Mouse (Mus musculus) forebrain, embryonic 10.5 days (tissue): Measurements from ENCODE around the gene En1. TPM values are rescaled to one million over a fixed set of nuclear protein-coding genes. Genes with fewer than 3 reads are reported as not detected.
A peak's percentile ranks its signal among the peaks of the same experiment; 100 is the strongest.

Experiments
- DNase-seq: peaks from one replicate; pipeline ENCODE4 v3.0.0-alpha.2; 2017; ENCODE audit warnings: low spot score; ENCODE audit errors: extremely low spot score
- H3K27ac ChIP-seq: fragments of 300-500 bp; sonication (generic); 2 replicates; pipeline ENCODE4 v1.5.1; 2016; ENCODE audit warnings: mild to moderate bottlenecking
- H3K27me3 ChIP-seq: fragments of 300-500 bp; sonication (generic); 2 replicates; pipeline ENCODE4 v1.6.1; 2016; ENCODE audit warnings: mild to moderate bottlenecking; ENCODE audit not compliant: poor library complexity, severe bottlenecking
- H3K36me3 ChIP-seq: fragments of 300-500 bp; sonication (generic); replicated peaks from 2 replicates; pipeline ENCODE4 v1.6.1; 2016; ENCODE audit warnings: mild to moderate bottlenecking, moderate library complexity
- H3K4me1 ChIP-seq: fragments of 300-500 bp; sonication (generic); 2 replicates; pipeline ENCODE4 v1.6.1; 2016
- H3K4me3 ChIP-seq: fragments of 300-500 bp; sonication (generic); 2 replicates; pipeline ENCODE4 v1.5.1; 2016; ENCODE audit warnings: mild to moderate bottlenecking, moderate library complexity
- H3K9me3 ChIP-seq: fragments of 300-500 bp; sonication (generic); 2 replicates; pipeline ENCODE4 v1.6.1; 2016; ENCODE audit warnings: mild to moderate bottlenecking, moderate library complexity
- WGBS: fragments of 180-500 bp; shearing (Covaris S2); methylation state at CpG from one replicate; pipeline ENCODE4 v1.1.7; 2016; 5-methylcytosine and 5-hydroxymethylcytosine counted together
- polyA plus RNA-seq: library from polyadenylated mRNA; unstranded; fragments of >200 nt; fragmentation: Nextera tagmentation; extraction: Ambion mirVana; gene quantifications from 2 replicates; pipeline ENCODE4 v1.2.1, GENCODE M21; 2016

En1 gene
- 0.10 TPM in 2 replicates for polyA plus RNA-seq

DNA sequence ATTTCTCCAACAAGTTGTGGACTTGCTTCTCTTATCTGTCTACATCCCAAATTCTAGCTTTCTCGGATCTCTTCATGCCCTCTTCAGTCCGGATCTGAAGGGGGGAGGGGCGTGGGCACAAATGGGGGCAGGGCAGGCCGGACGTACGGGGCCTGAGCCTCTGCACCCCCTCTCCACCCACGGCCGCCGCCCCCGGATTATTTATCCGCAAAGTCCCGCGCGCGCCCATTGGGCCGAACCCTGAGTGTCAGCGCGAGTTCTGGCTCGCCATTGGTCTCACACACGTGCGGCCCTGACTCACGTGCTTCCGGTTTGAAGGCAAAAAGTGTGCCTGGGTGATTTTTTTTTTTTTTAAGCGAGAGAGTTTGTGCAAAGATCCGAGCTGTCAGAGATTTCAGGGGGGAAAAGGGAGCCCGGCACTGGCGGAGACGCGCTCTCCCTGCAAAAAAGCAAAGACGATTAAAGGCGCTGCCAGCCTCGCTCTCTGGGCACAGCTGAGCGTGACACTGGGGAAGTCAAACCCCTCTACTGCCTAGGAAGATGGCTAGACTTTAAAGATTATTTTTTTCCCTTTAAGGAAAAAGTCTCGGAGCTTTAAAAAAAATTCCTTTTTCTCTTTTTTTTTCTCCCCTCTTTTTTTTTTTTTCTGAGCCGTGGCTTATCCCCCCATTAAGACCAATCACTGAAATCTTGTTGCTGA, at the start of gene En1:
Gene En1 (plus strand): TSS at position 388 of the 700 bp plus-strand sequence.
- H3K4me3 ChIP-seq = peak within 1 kb of the TSS; percentile 51
- DNase-seq = peak; percentile 63
- no peak within 1 kb of the TSS for H3K27ac ChIP-seq
- no peaks in the 10 kb centered on the region for H3K9me3 ChIP-seq
- no peaks in the 10 kb centered on the region for H3K36me3 ChIP-seq
- under 1% methylated on average over 35 of the region's 35 CpGs for WGBS
- peaks cover 42% of the 10 kb centered on the region for H3K4me1 ChIP-seq
- H3K27me3 ChIP-seq = peaks cover 100% of the 10 kb centered on the region

DNA sequence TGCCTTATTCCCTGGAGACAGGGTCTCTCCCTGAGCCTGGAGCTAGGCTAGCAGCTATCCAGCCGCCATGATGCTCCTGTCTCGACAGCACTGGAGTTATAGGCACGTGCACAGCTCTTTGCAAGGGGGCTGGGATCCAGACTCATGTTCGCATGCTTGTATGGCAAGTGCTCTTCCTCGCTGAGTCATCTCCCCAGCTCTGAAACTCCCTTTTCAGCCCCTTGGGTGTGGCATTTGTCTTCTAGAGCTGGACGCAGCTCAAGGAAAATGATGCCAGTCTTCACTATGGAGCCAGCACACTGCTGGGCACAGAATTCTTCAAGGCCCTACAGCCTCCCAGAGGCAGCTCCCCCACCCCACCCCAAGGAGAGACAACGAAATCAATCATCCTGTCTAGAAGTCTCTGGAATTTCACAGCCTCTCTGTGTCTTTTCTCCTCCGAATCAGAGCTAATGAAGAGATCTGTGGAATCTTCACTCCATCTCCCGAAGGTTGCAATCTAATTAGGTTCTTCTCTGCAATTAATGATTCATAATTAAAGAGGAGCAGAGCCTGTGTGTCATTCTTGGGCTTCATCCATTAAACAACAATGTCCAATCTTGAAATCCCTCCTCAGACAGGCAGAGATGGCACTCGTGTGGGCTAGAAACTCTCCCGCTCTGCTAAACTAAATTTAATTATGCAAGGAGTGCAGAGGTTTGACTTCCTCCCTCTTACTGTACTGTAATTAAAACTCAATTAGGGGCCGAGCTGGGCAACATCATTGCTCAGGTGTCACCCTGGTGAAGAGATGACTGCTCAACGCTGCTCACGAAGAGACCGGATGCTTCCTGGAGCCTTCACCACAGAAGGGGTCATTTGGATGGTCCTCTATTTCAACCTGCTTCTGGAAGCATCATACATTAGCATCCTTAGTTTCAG, 45.0 kb upstream of the En1 start:
- no peak overlapping the region for H3K27ac ChIP-seq
- H3K9me3 ChIP-seq = no peaks in the 10 kb centered on the region
- no peak overlapping the region for H3K4me3 ChIP-seq
- no peaks in the 10 kb centered on the region for H3K4me1 ChIP-seq
- H3K36me3 ChIP-seq = no peaks in the 10 kb centered on the region
- H3K27me3 ChIP-seq = no peaks in the 10 kb centered on the region
- 89% methylated on average over 15 of the region's 15 CpGs for WGBS
- DNase-seq = no peak

DNA sequence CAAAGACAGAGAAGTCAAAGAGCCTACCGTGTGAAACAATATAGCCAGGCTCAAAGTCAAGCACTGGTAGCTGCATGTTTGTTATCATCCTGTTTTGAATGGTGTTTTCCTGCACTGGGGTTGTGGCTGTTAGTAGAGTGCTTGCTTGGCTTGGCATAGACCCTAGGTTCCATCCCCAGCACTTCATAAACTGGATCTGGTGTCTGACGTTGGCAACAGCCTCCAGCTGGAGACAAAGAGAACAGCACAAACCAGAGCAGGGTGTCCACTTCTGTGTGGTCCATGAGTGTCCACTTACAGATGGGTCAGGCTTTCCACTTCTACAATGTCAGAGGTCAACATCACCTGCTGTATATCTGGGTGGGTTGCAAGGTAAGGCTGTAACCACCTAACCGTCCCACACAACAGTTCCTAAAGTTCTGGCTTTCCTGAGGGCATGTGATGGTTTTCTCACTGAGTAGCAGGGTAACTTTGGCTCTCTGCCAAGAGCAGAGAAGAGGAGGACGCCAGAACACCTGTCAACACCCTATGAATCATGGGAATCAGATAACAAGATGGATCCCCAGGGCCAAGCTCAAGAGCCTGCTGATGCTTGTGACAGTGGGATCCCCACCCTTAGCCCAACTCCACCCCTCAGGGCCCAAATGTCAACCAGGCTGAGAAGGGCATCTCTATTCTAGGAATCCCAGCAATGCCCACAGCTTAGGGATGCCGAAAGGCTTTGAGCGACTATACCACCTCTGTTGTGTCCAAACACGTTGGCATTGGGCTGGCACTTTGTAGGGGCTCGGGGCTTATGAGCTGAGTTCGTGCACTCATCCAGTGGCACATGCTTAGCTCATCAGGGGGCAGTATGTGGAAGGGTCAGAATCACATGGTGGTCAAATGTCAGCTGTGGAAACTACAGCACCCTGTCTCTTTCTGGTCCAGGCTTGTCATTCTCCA, 43.6 kb upstream of the En1 start:
- Histone ChIP-seq H3K36me3 (no peaks in the 10 kb centered on the region), H3K4me3 (no peak overlapping the region), H3K27me3 (no peaks in the 10 kb centered on the region), H3K9me3 (no peaks in the 10 kb centered on the region), H3K4me1 (no peaks in the 10 kb centered on the region), H3K27ac (no peak overlapping the region)
- WGBS = 81% methylated on average over 9 of the region's 9 CpGs
- DNase-seq = no peak

DNA sequence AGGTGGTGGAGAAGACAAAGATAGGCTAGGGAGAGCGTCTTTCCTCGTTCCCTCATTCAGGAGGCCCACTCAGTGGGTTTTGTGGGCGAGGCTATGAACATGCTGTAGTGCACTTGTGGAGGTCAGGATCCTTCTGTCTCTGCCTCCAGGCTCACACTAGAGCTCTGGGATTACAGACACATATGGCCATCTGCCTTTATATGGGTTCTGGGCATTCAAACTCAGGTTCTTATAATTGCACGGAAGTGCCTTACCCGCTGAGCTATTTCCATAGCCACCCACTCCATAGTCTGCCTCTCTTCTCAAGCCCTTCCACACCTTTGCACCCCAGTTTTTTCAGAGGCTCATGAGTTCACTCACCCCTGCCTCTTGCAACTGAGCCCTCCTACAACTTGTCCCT, 42.3 kb upstream of the En1 start:
- 93% methylated on average over 5 of the region's 5 CpGs for WGBS
- Histone ChIP-seq H3K27ac (no peak overlapping the region), H3K9me3 (peaks cover 6% of the 10 kb centered on the region; the same call in 1 of the 2 replicates), H3K4me3 (no peak overlapping the region), H3K27me3 (no peaks in the 10 kb centered on the region), H3K4me1 (no peaks in the 10 kb centered on the region), H3K36me3 (no peaks in the 10 kb centered on the region)
- no peak for DNase-seq

DNA sequence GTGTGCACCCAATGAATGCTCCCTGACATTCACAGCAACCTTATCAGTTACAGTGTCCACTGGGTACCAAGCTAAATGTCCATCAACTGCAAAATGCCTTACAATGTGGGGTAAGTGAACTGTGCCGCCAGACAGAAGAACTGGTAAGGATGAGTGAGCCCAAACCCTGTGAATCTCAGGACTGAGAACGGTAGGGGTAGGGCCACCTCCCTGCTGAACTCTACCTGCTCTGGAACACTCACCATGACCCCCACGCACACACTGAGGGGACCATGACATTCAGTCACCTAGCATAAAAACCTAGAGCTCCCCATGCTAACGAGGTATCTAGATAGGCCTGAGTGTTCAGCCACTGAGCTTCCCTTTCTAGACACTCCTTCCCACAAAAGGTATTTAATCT, 20.9 kb upstream of the En1 start:
- no peak overlapping the region for H3K27ac ChIP-seq
- no peaks in the 10 kb centered on the region for H3K36me3 ChIP-seq
- no peaks in the 10 kb centered on the region for H3K4me1 ChIP-seq
- H3K27me3 ChIP-seq = peaks cover 43% of the 10 kb centered on the region
- DNase-seq = no peak
- no peaks in the 10 kb centered on the region for H3K9me3 ChIP-seq
- WGBS = 69% methylated on average over 4 of the region's 4 CpGs
- no peak overlapping the region for H3K4me3 ChIP-seq

DNA sequence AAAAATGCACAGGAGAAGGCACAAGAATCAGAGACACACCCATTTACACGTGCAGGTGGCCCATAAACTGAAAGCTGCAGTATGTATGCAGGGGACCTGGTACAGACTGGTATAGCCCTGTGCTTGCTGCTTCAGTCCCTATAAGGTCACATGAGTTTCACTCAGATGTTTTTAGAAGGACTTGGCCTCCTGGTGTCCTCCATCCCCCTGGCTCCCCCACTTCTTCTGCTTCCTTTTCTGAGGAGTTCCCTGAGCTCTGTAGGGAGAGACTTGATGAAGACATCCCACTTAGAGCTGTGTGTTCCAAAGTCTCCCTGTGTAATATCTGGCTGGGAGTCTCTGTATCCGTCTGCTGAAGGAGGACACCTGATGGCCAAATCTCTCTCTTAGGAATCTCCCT, 16.7 kb upstream of the En1 start:
- Histone ChIP-seq H3K4me3 (no peak overlapping the region), H3K4me1 (no peaks in the 10 kb centered on the region), H3K9me3 (no peaks in the 10 kb centered on the region), H3K36me3 (no peaks in the 10 kb centered on the region), H3K27ac (no peak overlapping the region), H3K27me3 (peaks cover 78% of the 10 kb centered on the region)
- 21% methylated on average over 2 of the region's 2 CpGs for WGBS
- no peak for DNase-seq

DNA sequence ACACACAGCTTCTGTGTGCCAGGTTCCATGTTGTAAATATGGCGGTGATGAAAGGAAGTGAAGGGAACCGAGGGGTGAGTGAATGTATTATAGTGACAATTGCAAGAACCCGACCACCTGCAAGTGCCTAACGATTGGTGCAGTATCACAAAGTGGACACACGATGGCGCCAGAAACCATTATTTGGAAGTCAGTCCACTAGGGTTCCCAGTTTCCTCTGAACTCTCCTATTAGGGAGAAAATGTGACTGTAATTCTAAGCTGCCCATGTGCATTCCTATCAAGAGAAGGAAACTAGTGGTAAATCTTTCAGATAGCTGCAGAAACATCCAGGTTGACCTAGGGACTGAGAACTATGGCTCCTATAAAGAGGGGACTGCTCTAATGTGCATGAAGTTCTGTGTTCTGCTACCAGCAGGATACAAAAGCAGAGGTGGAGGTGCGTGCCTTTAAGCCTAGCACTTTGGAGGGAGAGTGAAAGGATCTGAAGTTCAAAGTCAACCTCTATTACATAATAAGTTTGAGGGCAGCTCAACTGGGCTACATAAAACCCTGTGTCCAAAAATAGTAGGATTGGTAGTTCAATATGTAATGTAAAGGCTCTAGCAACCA, 15.6 kb upstream of the En1 start:
- Histone ChIP-seq H3K9me3 (no peaks in the 10 kb centered on the region), H3K4me1 (no peaks in the 10 kb centered on the region), H3K27me3 (peaks cover 85% of the 10 kb centered on the region), H3K36me3 (no peaks in the 10 kb centered on the region), H3K27ac (no peak overlapping the region), H3K4me3 (no peak overlapping the region)
- DNase-seq = peak; percentile 56
- 11% methylated on average over 7 of the region's 7 CpGs for WGBS

DNA sequence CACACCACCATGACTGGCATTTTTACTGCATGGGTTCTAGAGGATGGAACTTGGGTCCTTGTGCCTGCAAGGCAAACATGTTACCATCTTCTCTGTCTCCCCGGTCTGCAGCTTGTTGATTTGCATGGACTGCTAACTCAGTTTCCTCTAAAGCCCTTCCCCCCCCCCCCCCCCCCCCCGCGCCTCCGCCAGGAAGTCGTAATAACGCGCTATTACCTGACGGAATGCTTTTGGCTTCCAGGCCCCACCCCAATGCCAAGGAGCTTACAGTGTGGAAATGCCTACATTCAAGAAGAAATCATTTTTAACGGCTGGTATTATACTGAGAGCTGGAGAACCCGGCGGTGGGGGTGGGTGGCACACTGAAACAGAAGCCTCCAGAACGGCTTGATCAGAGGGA, 14.8 kb upstream of the En1 start:
- no peaks in the 10 kb centered on the region for H3K36me3 ChIP-seq
- DNase-seq = no peak
- WGBS = 76% methylated on average over 10 of the region's 12 CpGs
- no peaks in the 10 kb centered on the region for H3K4me1 ChIP-seq
- no peak overlapping the region for H3K4me3 ChIP-seq
- no peak overlapping the region for H3K27ac ChIP-seq
- H3K9me3 ChIP-seq = no peaks in the 10 kb centered on the region
- H3K27me3 ChIP-seq = peaks cover 86% of the 10 kb centered on the region

DNA sequence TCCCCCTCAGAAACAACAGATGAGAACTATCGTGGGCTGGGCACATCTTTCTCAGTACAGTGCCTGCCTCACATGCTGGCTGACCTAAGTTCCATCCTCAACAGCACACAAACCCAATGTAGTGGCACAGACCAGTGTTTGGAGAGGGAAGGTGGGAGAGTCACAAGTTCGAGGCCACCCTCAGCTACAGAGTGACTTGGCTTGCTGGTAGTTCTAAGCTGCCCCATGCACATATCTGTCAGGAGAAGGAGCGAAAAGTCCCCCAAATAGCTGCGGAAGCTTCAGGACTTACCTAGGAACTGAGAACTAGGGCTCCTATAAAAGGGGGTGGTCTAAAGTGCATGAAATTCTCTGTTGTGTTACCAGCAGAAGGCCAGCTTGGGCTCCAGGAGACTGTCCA, 14.3 kb upstream of the En1 start:
- Histone ChIP-seq H3K4me3 (no peak overlapping the region), H3K36me3 (no peaks in the 10 kb centered on the region), H3K27me3 (peaks cover 91% of the 10 kb centered on the region), H3K27ac (no peak overlapping the region), H3K4me1 (no peaks in the 10 kb centered on the region), H3K9me3 (no peaks in the 10 kb centered on the region)
- WGBS = 82% methylated on average over 4 of the region's 4 CpGs
- no peak for DNase-seq

DNA sequence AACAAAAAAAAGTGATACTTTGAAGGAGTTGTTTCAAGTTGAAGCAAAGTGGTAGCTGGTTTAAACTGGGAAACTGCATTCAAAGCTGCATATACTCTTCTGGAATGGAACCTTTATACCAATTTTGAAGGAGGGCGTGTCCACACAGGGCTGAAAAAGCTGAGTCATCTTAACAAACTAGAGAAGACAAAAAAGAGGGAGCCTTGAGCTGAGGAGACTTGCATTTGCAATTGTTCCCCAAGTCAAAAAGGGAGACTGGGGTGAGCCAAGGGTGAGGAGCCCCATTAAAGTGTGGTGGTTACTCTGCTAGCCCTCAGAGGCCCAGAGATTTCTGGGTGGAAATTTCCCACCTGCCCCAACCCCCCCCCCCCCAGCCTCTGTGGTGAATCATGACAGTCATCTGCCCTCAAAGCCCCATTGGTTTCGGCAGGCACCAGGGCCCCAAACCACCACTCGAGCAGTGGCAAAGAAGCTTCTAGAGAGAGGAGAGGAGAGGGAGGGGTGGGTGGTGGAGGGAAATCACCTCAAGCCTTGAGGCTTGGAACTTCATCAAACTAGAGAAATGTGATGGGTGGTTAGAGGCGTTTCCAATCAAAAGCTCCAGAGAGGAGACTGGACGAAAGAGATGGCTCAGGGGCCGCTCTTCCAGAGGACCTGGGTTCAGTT, 13.7 kb upstream of the En1 start:
- Histone ChIP-seq H3K4me1 (no peaks in the 10 kb centered on the region), H3K27me3 (peaks cover 91% of the 10 kb centered on the region), H3K4me3 (no peak overlapping the region), H3K27ac (no peak overlapping the region), H3K9me3 (no peaks in the 10 kb centered on the region), H3K36me3 (no peaks in the 10 kb centered on the region)
- WGBS = 74% methylated on average over 6 of the region's 6 CpGs
- DNase-seq = no peak

DNA sequence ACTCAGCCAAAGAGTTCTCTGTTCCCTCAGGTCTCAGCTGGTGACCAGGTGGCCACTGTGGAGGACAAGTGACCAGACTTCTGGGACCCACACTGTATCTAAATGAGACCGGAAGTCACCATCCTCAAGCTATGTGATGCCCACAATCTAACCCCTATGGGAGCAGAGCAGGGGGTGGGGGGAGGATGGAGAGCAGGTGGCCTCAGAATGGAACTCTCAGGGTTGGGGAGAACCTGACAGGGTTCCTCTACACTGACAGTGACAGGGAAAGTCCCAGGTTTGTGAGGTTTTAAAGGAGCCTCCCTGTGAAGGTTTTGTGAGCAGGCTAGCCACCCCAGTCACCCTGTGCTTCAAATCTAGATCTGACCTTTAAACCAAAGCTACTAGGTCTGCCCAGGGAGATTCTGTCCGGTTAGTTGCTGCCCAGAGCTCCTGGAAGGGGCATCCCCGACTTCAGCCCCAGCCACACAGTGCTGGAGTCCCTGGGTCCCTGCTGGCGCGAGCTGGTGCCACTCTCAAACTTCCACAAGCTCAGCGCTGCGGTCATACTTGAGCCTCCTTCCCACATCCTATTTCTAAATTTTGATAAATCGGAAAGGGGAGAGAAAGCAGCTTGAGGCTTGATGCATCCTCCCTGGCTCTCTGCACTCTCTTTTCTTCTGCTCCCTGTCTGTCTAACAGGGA, 8.8 kb upstream of the En1 start:
- WGBS = 15% methylated on average over 8 of the region's 8 CpGs
- H3K9me3 ChIP-seq = no peaks in the 10 kb centered on the region
- no peak for DNase-seq
- H3K4me3 ChIP-seq = no peak overlapping the region
- no peaks in the 10 kb centered on the region for H3K36me3 ChIP-seq
- peaks cover 100% of the 10 kb centered on the region for H3K27me3 ChIP-seq
- H3K27ac ChIP-seq = no peak overlapping the region
- peaks cover 13% of the 10 kb centered on the region for H3K4me1 ChIP-seq
